Mouse (Mus musculus) regulatory T cell (primary cell): ENCODE data around the gene Olfr1420.
"Not testable (repeated sequence)": the region's sequence is repeated elsewhere in the genome, so short reads cannot be mapped to it uniquely, and the experiment has no call there.

Experiments used
- in situ Hi-C: fragments of 300-600 bp; cut with MboI, MseI; formaldehyde crosslinking; loops from one replicate; pipeline ENCODE4 v1.15.1; 2025; ENCODE audit warnings: high pct_unique_total_duplicates

The Olfr1420 gene

DNA sequence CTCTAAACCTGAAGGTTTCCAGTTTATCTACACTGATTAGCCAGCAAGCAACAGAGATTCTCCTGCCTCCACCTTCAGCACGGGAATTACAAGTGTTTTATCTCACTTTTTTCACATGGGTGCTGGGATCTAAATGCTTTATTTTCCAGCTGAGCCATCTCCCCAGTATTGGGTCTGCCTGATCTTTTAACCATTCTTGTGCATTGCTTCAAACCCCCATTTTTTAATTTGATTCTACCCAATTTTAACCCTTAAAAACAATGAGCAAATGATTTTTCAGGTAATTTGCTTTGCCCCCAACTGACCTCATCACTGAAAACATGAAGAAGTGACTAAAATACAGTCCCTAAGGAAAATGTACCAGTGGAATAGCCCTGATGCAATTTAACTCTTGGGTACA is at the start of gene Olfr1420:
Olfr1420 (plus strand) TSS at position 301 of the 400 bp plus-strand sequence.
- in situ Hi-C loops = no loop called here

DNA sequence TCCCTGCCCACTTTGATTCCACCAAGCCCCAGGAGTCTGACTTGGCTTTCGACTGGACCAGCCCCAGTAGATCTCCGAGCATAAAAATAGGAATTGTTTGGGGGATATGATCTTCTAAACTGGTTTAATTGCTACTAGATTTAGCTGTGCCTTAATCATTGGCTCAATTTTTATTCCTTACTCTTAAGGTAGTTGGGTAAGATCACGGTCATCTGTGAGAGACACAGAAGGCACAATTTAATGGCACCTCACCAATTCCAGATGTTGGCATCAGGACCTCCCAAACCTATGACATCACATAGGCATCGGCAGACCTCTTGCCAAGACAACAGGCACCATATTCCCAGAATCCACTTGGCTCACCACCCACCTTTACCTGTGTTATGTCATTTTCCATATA is 47.2 kb upstream of the Olfr1420 start, which contains the start of gene Olfr1417:
Olfr1417 (minus strand) TSS at position 101 of the 400 bp plus-strand sequence.
- in situ Hi-C loops = loop anchor here (10.0 to 25.0 kb wide), 2 partner anchors 473 to 1184 kb away; no protein-coding TSS in a partner anchor

DNA sequence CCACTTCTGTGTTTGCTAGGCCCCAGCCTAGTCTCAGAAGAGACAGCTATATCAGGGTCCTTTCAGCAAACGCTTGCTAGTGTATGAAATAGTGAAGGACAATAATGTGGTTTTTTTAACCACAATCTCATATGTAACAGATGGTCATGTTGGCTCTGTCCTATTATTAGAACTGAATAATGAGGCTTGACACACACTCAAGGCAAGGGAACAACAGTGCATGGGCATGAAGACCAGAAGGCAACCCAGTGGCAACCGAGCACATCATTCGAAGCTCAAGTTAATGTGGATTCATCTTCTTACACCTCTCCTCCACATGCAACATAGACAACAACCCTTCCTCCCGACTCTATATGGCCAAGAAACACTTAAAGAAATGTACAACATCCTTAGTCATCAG is 40.0 kb upstream of the Olfr1420 start:
- in situ Hi-C loops = loop anchor here (25.0 kb wide), 1 partner anchor 466 kb away; no protein-coding TSS in a partner anchor

DNA sequence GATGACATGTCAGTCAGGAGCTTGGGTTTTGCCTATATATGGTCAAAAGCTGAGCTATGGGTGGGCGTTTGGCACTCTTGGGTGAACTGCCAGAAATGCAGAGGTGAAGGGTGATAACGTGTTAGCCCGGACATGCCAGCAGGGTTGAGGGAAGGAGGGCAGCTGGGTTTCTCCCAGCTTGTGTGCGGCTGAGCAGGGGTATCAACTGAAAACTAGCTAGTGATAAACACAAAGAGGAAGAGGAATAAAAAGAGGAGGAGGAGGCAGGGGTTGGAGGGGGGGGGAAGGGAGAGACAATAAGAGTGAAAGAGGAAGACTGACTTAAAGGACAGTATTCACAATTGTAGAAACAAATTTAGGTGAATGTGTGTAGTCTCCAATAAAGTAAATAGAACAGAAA is 33.7 kb upstream of the Olfr1420 start:
- in situ Hi-C loops = no loop called here

DNA sequence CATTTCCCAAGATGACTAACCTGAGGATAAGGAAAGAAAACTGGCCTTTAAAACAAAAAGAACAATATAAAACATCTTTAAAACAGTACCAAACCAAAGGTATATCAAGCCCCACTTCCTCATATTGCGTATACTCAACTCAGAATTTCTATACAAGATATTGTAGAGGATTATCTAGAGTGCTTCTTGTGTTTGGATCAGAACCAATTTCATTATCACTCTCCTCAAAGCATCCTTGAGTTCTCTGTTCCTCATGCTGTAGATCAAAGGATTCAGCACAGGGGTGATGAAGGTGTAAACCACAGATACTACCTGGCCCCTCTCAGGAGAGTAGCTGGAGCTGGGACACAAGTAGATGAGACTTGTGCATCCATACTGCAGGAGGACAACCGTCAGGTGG is 31.5 kb upstream of the Olfr1420 start:
- in situ Hi-C loops = no loop called here

DNA sequence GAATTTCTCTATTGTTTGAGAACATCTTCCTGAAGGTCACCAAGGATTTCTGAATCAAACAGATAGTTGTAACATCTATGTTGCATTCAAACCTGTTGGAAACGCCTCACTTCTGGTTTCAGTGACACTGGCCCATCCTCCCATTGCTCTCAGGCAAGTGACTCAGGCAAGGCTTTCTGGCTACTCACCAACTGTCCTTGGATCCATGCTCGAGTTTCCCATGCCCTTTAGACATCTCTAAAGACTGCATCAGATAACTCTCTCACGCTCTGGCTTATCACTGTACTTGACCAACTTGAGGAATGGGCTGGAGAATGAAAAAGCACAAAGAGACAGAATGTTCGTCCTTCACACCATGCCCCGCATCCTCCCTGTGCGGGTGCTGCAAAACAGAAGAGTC is 29.9 kb upstream of the Olfr1420 start:
- in situ Hi-C loops = no loop called here

DNA sequence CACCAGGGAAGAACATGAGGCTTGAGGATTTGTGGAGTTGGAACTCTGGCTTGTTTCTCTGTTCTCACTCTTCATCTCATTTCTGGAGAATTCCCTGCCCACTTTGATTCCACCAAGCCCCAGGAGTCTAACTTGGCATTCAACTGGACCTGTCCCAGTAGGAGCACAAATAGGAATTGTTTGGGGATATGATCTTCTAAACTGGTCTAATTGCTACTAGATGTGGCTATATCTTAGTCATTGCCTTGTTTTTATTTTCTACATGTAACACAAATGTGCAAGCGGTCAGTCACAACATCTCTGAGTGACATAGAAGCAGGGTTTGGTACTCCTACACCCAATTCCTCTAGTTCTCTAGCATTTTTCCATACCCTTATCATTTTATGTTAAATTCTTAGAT is 25.4 kb upstream of the Olfr1420 start, which contains the start of gene Olfr1418:
Olfr1418 (minus strand) TSS at position 101 of the 400 bp plus-strand sequence.
- in situ Hi-C loops = no loop called here

DNA sequence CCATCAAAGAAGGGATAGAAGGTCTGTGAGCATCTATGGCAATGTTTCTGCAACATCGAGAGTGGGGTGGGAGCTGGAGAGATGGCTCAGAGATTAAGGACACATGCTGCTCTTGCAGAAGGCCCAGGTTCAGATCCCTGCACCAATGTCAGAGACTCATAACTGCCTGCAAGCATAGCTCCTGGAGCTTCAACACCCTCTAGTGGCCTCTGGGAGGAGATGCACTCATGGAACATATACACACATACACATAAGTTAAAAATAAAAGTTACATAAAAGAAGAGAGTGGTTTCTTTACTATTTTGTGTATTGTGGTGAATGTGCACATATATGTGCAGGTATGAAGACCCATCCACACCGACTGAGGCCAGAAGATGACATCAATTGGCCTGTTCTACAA is 18.5 kb upstream of the Olfr1420 start:
- in situ Hi-C loops = no loop called here

DNA sequence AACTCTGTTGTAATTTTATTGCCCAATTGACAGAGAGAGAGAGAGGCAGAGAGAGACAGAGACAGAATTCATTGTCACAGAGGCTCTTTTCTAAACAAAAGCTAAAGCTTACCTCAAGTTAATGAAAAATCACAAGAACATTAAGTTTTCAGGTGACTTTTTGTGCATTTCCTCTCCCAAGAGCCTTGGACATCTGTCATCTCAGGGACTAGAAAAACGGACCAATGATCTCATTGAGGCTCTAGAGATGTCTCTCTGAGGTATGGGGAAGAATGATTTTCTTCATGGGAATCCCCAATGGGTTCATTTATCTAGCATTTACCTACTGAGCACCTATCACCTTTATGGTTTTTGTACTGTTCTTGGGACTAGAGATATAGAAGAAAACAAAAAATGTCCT is 11.4 kb upstream of the Olfr1420 start, which contains the start of gene Olfr1419:
Olfr1419 (minus strand) TSS at position 101 of the 400 bp plus-strand sequence.
- in situ Hi-C loops = no loop called here

DNA sequence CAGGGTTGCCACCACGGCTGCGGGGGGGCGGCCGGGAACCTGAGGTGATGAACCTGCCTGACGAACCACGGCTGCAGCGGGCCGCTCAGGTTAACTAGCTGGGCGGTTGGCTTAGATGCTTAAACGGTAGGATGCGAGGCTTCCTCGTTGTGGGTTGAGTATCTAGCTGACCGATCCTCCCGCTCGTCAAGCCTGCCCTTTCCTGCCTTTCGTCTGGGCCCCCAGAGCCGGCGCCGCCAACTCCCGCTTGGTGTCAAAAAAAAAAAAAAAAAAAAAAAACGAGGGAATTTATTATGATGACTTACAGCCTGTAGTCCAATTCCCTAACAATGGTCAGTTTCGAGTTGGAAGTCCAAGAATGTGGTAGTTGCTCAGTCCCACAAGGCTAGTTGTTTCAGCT is 8.0 kb upstream of the Olfr1420 start:
- in situ Hi-C loops = not testable (repeated sequence)

DNA sequence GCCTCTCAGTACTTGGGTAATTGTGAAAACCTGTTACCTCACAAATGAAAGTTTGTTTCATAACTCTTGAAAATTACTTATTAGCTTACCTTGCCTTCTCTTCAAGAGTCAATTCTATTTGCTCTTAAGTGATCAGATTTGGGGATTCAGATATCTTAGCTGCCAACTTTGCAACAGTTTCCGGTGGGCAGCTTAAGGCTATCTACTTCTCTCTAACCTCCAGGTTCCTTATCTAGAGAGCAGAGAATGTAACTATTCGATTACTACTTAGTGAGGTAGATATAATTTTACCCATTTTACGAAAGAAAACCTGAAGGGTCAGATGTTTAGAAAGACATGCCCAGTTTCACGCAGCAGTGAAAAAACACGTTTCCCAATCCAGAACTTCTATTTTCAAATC is 24.7 kb downstream of the Olfr1420 start:
- in situ Hi-C loops = no loop called here

DNA sequence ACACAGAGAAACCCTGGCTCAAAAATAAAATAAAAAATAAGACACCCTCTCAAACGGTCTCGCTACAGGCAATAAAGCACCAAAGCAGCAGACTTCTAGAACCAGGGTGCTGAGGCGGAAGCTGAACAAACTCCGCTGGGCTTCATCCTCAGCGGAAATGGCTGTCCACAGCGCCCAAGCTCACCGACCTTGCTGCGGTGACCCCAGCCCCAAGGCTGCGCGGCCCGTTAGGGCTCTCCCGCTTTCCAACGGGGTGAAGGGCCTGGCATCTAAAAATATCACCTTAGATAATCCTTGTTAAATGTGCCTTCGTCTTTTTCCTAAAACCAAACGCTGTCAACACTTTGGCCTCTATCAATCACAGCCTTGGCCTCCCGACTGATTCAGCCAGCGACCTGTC is 25.2 kb downstream of the Olfr1420 start:
- in situ Hi-C loops = no loop called here

DNA sequence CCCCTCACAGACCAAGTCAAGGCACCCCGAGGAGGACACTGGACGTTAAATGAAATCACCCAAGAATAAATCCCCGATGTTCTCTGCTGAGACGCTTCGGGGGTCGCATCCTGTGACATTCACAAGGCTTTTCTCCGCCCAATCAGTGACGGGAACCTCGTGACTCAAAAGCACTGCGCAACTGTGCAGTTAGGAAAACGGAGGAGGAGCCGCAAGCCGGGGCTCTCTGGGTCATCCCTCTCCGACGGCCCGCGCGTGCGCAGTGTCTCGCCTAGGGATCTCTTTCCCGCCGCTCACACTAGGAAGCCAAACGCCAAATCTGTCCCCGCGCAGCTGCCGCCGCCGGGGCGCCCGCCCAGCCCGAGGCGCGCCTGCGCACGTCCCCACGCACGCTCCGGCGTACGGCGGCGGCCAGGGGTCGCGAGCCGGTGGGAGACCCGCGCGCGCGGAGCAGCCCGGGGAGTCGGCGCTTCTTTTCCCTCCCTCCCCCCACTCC is 25.7 kb downstream of the Olfr1420 start, which contains the start of gene Patl1:
Patl1 (plus strand) TSS at position 363 of the 496 bp plus-strand sequence.
- in situ Hi-C loops = no loop called here

DNA sequence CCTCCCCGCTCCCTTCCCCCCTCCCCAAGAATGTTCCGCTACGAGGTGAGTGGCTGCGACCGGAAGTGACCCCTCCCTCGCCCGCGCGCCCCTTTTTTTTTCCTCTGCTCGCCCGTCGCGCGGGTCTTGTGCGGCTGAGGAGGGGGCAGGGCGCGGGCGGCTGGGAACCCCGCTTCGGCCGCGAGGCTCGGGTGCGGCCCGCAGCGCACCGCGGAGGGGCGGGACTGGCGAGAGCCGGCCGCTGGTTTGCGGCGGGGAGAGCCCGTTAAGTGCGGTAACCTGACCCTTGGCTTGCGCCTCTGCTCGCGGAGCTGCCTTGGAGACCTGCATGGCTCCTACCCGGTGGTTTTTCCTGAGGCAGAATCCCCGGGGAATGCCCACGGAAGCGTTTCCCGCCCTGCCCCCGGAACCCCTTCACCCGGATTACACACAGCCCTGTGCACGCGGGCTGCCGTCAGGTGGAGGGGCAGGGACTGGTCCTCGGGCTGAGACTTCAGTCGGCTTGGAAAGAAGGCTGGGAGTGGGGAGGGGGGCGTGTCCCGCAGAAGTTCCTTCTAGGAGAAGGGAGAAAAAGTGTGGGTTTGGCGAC is 26.3 kb downstream of the Olfr1420 start:
- in situ Hi-C loops = no loop called here

DNA sequence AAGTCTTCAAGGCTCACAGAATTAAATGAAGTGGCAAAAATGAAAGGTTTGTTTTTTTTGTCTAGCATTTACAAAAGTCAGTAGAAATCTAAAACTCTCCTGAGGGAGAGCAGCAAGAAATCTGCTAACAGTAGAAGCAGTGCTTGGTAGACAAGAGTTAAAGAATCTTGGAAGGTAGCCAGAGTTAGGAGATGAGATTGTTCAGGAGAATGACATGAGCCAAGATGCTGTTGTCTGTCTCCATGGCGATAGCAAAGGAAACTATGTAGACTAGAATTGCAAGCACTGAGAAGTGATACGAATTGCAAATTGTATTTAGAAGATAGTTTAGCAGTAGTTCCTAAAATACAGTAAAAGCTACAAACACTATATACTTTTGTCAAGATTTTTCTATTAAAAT is 29.4 kb downstream of the Olfr1420 start:
- in situ Hi-C loops = no loop called here

DNA sequence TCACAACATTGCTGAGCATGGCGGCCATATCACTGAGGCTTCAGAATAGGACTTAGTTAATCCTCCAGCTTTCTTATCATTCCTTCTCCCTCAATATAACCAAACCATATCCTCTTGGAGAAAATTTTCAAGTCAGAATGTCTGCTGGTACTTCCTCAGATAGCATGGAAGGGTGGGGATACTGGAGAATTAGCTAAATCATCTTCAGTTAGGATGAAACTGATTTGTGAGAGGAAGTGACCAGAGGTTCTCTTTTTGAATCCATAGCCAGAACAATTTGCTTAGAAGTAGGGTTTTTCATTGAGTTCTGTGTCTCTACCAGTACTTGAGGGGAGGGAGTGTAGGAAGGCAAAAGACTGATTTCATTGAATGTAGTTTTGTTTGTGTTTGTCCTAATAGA is 35.7 kb downstream of the Olfr1420 start:
- in situ Hi-C loops = loop anchor here (5.0 kb wide), 1 partner anchor 55 kb away; no protein-coding TSS in a partner anchor

DNA sequence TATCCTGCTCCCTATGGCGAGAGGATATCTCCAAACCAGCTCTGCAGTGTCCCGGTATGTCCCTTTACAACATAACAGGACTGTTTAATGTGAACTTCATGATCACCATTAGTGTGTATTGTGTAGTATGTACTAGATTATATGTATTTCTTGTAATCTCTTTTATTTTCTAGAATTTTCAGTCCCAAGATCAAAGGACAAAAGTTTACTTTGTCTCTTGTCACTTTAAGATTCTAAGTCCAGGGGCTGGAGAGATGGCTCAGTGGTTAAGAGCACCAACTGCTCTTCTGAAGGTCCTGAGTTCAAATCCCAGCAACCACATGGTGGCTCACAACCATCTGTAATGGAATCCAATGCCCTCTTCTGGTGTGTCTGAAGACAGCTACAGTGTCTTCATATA is 36.1 kb downstream of the Olfr1420 start:
- in situ Hi-C loops = loop anchor here (5.0 kb wide), 1 partner anchor 55 kb away; no protein-coding TSS in a partner anchor

DNA sequence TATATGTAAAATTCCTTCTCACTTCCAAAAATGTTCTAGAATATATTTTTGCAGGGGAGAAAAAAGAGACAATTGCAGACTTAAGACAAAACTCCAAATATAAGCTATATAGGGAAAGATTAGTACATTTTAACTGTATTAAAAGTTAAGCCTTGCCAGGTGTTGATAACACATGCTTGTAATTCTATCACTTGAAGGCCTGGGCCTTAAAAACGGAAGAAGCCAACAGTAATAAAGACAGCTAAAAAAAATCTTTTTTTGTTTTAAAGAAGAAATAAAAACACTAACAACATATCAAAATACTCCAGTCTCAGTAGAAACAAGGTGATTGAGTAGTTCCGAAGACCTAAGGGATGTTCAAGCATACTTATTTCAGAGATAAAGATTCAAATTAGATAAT is 40.0 kb downstream of the Olfr1420 start:
- in situ Hi-C loops = loop anchor here (25.0 kb wide), 1 partner anchor 1314 kb away; the partner anchor contains the start of genes Ddb1 and Tkfc

DNA sequence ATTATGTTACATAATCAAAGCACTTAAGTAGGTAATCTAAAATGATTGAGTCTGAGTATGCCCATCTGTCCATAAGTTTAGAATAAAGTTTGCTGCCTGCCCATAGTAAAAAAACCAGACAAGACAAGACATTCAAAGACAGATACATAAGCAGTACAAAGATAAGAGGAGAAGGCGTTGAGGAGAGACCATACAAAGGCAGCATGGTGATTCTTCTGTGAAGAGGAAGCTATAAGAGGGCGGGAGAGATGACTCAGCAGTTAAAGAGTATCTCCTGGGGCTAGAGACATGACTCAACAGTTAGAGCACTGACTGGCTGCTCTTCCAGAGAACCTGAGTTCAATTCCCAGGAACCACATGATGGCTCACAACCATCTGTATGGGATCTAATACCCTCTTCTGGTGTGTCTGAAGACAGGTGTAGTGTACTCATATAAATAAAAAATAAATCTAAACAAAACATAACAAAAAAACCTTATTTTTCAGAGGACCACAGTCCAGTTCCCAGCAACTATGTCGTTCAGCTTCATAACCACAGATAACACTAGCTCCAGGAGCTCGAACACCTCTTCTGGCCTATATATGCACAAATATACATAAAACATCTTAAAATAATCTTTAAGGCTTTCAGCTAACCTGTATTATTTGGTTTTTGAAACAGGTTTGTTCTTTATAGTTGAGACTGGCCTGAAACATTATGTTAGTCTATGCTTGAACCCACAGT is 41.8 kb downstream of the Olfr1420 start:
- in situ Hi-C loops = loop anchor here (25.0 kb wide), 1 partner anchor 1316 kb away; the partner anchor contains the start of genes Ddb1 and Tkfc

DNA sequence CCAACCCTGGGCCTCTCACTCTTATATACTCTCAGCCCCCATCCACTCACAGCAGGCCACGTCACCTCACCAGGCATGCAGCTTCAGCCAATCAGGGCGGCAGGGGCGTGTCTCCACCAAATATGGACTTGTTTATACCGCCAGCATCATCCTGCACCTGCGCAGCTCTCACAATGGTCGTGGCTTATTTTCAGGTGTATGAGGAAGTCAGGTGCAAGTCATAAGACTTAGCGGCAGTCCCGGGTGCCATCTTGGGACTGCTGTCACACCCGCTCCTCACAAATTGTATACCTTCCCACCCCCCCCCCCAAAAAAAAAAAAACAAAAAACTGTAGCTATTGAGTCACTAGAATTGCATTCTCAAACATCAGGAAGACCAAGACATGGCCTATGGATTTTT is 60.1 kb downstream of the Olfr1420 start:
- in situ Hi-C loops = loop anchor here (25.0 kb wide), 1 partner anchor 1334 kb away; the partner anchor contains the start of genes Ddb1 and Tkfc
